Mouse (Mus musculus) forebrain, embryonic 11.5 days (tissue): ENCODE results near the gene Xpo5. TPM values are rescaled to one million over a fixed set of nuclear protein-coding genes. Genes with fewer than 3 reads are reported as not detected.

Experiments used
- ATAC-seq: fragments of 200-750 bp; cut with Nextera tagmentation; replicated peaks from 2 replicates; pipeline ENCODE4 v1.8.0; 2017; ENCODE audit warnings: moderate TSS enrichment; ENCODE audit not compliant: low FRiP score
- DNase-seq: peaks from one replicate; pipeline ENCODE4 v3.0.0-alpha.2; 2017; ENCODE audit warnings: low spot score
- H3K27ac ChIP-seq: fragments of 300-500 bp; sonication (generic); 2 replicates; pipeline ENCODE4 v1.5.1; 2014; ENCODE audit warnings: low read depth, low read length
- H3K27me3 ChIP-seq: fragments of 300-500 bp; sonication (generic); 2 replicates; pipeline ENCODE4 v1.6.1; 2014; ENCODE audit warnings: mild to moderate bottlenecking, low read length, mixed read lengths; ENCODE audit not compliant: control insufficient read depth, insufficient read depth
- H3K36me3 ChIP-seq: fragments of 300-500 bp; sonication (generic); 2 replicates; pipeline ENCODE4 v1.6.1; 2014; ENCODE audit warnings: mild to moderate bottlenecking, low read length, moderate library complexity, mixed read lengths; ENCODE audit not compliant: control insufficient read depth, insufficient read depth
- H3K4me1 ChIP-seq: fragments of 300-500 bp; sonication (generic); replicated peaks from 2 replicates; pipeline ENCODE4 v1.6.1; 2014; ENCODE audit warnings: low read length, mixed read lengths; ENCODE audit not compliant: control insufficient read depth, insufficient read depth
- H3K4me2 ChIP-seq: fragments of 300-500 bp; sonication (generic); 2 replicates; pipeline ENCODE4 v1.6.1; 2014; ENCODE audit warnings: low read depth, mild to moderate bottlenecking, low read length, moderate library complexity, mixed read lengths; ENCODE audit not compliant: severe bottlenecking
- H3K4me3 ChIP-seq: fragments of 300-500 bp; sonication (generic); 2 replicates; pipeline ENCODE4 v1.5.1; 2014; ENCODE audit warnings: low read depth, low read length
- H3K9ac ChIP-seq: fragments of 300-500 bp; sonication (generic); 2 replicates; pipeline ENCODE4 v1.6.1; 2014; ENCODE audit warnings: low read length
- H3K9me3 ChIP-seq: fragments of 300-500 bp; sonication (generic); 2 replicates; pipeline ENCODE4 v1.6.1; 2016; ENCODE audit warnings: low read length, mixed read lengths; ENCODE audit not compliant: control insufficient read depth
- WGBS: fragments of 180-500 bp; shearing (Covaris S2); extraction: QIAGEN DNeasy Blood & Tissue Kit; methylation state at CpG from one replicate; pipeline ENCODE4 v1.1.7; 2014; 5-methylcytosine and 5-hydroxymethylcytosine counted together
- polyA plus RNA-seq: library from polyadenylated mRNA; unstranded; fragments of >200 nt; fragmentation: Nextera tagmentation; extraction: Ambion mirVana; gene quantifications from 2 replicates; pipeline ENCODE4 v1.2.1, GENCODE M21; 2014

The Xpo5 gene
- polyA plus RNA-seq, 1 experiment from 2014 or later = 76.7 TPM

DNA sequence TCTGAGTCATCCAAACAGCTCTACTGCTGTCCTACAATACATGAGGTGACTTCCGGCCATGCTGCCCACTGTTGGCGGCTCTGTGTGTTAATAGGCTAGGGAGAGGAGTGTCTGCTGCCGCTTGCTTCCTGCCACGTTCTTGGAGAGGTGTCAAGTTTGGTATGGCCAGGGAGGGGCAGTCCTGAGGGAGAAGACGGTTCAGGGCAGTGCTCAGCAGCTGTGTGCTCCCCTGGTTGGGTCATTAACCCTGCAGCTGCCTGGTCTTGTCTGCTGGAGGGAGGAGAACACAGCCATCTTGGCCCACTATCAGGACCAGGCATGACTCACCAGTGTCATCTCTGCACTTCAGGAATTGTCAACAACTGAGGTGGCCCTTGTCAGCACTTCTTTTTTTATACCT, 34.3 kb upstream of the Xpo5 start:
- no peak for DNase-seq
- H3K4me1 ChIP-seq = no peaks in the 10 kb centered on the region
- no peaks in the 10 kb centered on the region for H3K27me3 ChIP-seq
- H3K36me3 ChIP-seq = peaks cover 14% of the 10 kb centered on the region
- no peak overlapping the region for H3K27ac ChIP-seq
- H3K9me3 ChIP-seq = no peaks in the 10 kb centered on the region
- ATAC-seq = 0 out of 2 replicates have a peak, but pooled peaks have one; percentile 10
- H3K9ac ChIP-seq = no peak overlapping the region
- no peak overlapping the region for H3K4me3 ChIP-seq
- H3K4me2 ChIP-seq = no peak overlapping the region
- 59% methylated on average over 5 of the region's 5 CpGs for WGBS

DNA sequence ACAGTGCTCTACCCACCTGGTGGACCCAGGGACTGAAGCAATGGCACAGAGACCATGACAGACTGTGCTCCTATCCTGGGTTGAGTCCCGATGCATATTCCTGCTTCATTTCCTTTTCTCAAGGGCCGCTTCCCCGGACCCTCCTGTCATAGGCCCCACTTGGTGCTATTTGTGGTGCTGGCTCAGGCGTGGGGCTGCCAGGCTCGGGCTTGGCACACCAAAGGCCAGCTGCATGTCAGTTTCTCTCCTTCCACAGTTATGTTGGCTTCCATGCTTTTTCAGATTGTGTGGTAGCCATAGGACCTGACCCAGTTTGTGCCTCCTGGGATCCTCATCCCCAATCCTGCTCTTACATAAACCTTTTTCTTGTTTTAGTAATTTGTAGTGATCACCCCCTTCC, 33.8 kb upstream of the Xpo5 start:
- no peak for DNase-seq
- H3K9me3 ChIP-seq = no peaks in the 10 kb centered on the region
- no peak overlapping the region for H3K4me2 ChIP-seq
- H3K4me3 ChIP-seq = no peak overlapping the region
- H3K9ac ChIP-seq = no peak overlapping the region
- no peak overlapping the region for H3K27ac ChIP-seq
- H3K27me3 ChIP-seq = no peaks in the 10 kb centered on the region
- H3K4me1 ChIP-seq = no peaks in the 10 kb centered on the region
- H3K36me3 ChIP-seq = peaks cover 14% of the 10 kb centered on the region
- no peak for ATAC-seq
- WGBS = 93% methylated on average over 5 of the region's 5 CpGs

DNA sequence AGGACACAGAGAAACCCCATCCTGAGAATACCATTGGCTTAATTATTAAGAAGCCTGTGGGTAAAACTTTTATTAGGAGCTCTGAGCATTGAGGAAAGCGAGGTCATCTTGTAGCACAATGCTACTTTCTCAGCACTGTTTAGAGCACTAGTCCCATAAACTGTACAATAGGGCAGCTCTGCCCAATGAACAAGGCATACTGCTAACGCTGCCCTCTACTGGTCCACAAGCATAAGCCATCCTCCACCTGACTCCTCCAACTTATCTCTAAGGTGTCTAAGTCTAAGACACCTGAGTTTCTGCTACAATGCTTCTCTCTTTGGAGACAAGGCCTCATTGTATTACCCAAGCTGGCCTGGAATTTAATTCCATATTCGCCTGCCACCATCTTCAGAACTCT, 32.0 kb upstream of the Xpo5 start:
- DNase-seq = no peak

DNA sequence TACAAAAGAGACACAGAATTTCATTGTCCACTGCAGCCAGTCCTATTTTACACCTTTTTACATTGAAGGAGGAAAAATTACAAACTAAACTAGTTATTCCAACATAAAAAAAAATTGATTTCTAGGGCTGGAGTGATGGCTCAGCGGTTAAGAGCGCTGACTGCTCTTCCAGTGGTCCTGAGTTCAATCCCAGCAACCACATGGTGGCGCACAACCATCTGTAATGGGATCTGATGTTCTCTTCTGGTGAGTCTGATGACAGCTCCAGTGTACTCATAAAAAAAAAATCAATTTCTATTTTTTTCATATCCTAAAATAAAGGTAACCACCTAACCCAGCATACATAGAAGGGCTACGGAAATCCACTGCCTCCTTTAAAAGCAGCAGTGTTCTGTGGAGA, 20.3 kb upstream of the Xpo5 start:
- 86% methylated on average over 4 of the region's 4 CpGs for WGBS
- Histone ChIP-seq H3K27ac (no peak overlapping the region), H3K9ac (no peak overlapping the region), H3K36me3 (peaks cover 4% of the 10 kb centered on the region), H3K9me3 (no peaks in the 10 kb centered on the region), H3K27me3 (no peaks in the 10 kb centered on the region), H3K4me2 (no peak overlapping the region), H3K4me3 (no peak overlapping the region), H3K4me1 (no peaks in the 10 kb centered on the region)
- no peak for ATAC-seq
- DNase-seq = no peak

More for the DNA sequence above, 32.0 kb upstream of the Xpo5 start:
- Histone ChIP-seq H3K9ac (no peak overlapping the region), H3K9me3 (no peaks in the 10 kb centered on the region), H3K4me1 (no peaks in the 10 kb centered on the region), H3K36me3 (peaks cover 14% of the 10 kb centered on the region), H3K4me3 (no peak overlapping the region), H3K4me2 (no peak overlapping the region), H3K27me3 (no peaks in the 10 kb centered on the region), H3K27ac (no peak overlapping the region)
- 79% methylated on average over 3 of the region's 3 CpGs for WGBS
- no peak for ATAC-seq

DNA sequence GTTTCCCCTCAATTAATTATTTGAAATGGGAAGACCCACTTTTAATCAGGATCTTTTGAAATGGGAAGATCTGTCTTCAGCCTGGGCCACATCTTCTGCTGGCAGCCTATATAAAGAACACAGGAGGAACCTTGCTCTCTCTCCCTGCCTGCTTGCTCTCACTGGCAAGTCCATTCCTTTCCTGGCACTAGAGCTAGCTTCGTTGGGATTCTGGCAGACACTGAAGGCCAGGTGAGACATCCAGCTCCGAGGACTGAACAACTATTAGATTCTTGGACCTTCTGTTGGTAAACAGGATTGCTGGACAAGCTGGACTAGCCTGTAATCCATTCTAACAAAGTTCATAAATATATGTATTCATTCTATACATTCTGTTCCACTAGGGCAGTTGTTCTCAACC, 13.8 kb upstream of the Xpo5 start:
- 94% methylated on average over 2 of the region's 2 CpGs for WGBS
- H3K27me3 ChIP-seq = no peaks in the 10 kb centered on the region
- no peak overlapping the region for H3K4me2 ChIP-seq
- H3K9ac ChIP-seq = no peak overlapping the region
- ATAC-seq (no peak), DNase-seq (no peak)
- no peak overlapping the region for H3K27ac ChIP-seq
- peaks cover 10% of the 10 kb centered on the region for H3K36me3 ChIP-seq
- H3K4me1 ChIP-seq = no peaks in the 10 kb centered on the region
- no peaks in the 10 kb centered on the region for H3K9me3 ChIP-seq
- no peak overlapping the region for H3K4me3 ChIP-seq

DNA sequence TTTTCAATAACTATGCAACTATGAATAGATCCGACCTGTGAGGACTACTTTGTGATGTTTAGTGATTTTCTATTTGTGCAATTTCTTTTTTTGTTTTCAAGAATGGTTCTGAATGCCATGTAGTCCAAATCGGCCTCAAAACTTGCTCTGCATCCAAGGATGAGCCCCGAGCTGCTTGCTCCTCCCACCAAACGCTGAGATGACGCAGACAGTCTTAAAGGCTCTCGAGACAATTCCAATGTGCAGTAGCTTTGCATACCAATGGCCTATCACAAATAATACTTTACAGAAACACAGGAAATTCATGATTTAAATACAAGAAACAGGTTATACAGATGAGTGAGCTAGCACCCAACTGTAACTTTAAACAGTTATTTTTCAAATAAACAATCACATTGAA, 1.4 kb upstream of the Xpo5 start:
- peaks cover 3% of the 10 kb centered on the region for H3K36me3 ChIP-seq
- ATAC-seq (no peak), DNase-seq (no peak)
- no peaks in the 10 kb centered on the region for H3K9me3 ChIP-seq
- 75% methylated on average over 6 of the region's 6 CpGs for WGBS
- H3K4me2 ChIP-seq = peak overlapping the region; percentile 79; the same call in 1 of the 2 replicates
- peaks cover 4% of the 10 kb centered on the region for H3K4me1 ChIP-seq
- H3K4me3 ChIP-seq = peak overlapping the region; percentile 96
- H3K27ac ChIP-seq = no peak overlapping the region
- no peaks in the 10 kb centered on the region for H3K27me3 ChIP-seq
- H3K9ac ChIP-seq = peak overlapping the region; percentile 94; the same call in 1 of the 2 replicates

DNA sequence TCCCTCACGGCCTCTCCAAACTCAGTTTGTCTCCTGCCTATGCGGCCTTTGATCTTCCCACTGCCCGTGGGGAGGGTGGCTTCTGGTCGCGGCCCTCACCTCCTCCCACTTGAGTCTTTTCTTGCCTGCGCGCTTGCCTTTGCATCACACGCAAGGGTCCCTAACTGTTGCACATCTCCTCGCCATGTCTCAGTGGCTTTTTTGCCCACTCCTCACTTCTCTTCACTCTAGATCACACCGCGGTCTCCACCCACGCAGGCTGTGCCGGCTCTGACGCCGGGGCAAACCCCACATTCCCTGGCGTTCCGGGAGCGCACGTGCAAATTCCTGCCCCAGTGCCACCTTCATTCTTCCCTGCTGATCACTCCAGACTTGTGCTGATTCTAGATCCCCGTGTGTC, 496 bp downstream of the Xpo5 start:
- Histone ChIP-seq H3K4me1 (peaks cover 4% of the 10 kb centered on the region), H3K9me3 (no peaks in the 10 kb centered on the region), H3K4me2 (peak overlapping the region; percentile 89), H3K9ac (peak overlapping the region; percentile 94), H3K36me3 (peaks cover 4% of the 10 kb centered on the region; the same call in 1 of the 2 replicates), H3K27ac (peak overlapping the region; percentile 57), H3K27me3 (no peaks in the 10 kb centered on the region), H3K4me3 (peak overlapping the region; percentile 96)
- DNase-seq (peak; percentile 59), ATAC-seq (no peak; the same call in 1 of the 2 replicates)
- WGBS = 0% methylated on average over 20 of the region's 20 CpGs

DNA sequence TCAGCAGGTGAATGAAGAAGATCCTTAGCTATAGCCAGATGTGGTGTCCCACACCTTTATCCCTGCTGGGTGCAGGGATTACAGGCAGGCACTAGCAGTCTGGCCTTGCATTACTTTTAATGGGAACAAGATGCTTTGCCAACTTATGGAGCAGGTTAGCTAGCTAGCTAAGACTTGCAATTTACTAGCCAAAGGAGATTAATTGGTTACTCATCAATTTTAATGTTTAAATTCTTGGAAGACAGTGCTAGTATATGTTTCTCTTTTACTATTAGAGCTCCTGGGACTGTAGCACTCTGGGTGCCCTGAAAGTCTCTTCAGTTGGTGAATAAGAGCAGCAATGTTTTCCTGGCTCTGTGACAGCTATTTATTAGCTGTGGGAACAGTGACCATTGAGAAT, 4.1 kb downstream of the Xpo5 start:
- ATAC-seq (no peak), DNase-seq (no peak)
- peaks cover 4% of the 10 kb centered on the region for H3K4me1 ChIP-seq
- no peak overlapping the region for H3K4me2 ChIP-seq
- peaks cover 16% of the 10 kb centered on the region for H3K36me3 ChIP-seq
- H3K27ac ChIP-seq = no peak overlapping the region
- H3K4me3 ChIP-seq = no peak overlapping the region
- no peak overlapping the region for H3K9ac ChIP-seq
- no peaks in the 10 kb centered on the region for H3K27me3 ChIP-seq
- H3K9me3 ChIP-seq = no peaks in the 10 kb centered on the region

DNA sequence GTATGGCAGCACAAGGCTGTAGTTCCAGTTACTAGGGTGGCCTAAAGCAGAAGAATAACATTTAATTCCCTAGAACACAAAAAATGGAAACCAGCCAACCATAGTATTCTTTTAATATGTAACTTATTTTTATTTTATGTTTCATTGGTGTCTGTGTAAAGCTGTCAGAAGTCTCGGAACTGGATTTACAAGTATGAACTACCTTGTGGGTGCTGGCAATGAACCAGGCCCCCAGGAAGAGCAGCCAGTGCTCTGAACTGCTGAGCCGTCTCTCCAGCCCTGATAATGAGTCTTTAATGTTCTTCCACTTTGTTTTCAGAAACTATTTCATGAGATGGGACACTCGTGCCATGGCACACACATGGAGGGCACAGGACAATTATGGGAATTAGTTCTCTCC, 8.0 kb downstream of the Xpo5 start:
- DNase-seq (no peak), ATAC-seq (no peak)
- WGBS = 88% methylated on average over 3 of the region's 3 CpGs
- H3K27ac ChIP-seq = no peak overlapping the region
- H3K36me3 ChIP-seq = peaks cover 16% of the 10 kb centered on the region
- no peak overlapping the region for H3K4me3 ChIP-seq
- no peak overlapping the region for H3K9ac ChIP-seq
- H3K4me1 ChIP-seq = no peaks in the 10 kb centered on the region
- no peak overlapping the region for H3K4me2 ChIP-seq
- no peaks in the 10 kb centered on the region for H3K27me3 ChIP-seq
- no peaks in the 10 kb centered on the region for H3K9me3 ChIP-seq
